Mouse (Mus musculus): ENCODE measurements at regions not wholly inside any gene's neighbourhood (a gene's known extent, or its start where the extent isn't known, plus 50 kb on each side); places are given as distances from the start of the nearest gene placed in this dataset.

GRCm38 (mm10) chr8:82471825-82472224 is 68.8 kb upstream of the Il15 start:
- no peak for DNase-seq

- no peak for DNase-seq
Measured at GRCm38 (mm10) chr8:82469824-82470223, 66.8 kb upstream of the Il15 start.

GRCm38 (mm10) chr8:82462841-82463240 is 59.8 kb upstream of the Il15 start:
- DNase-seq: no peak

- DNase-seq: no peak
Measured at GRCm38 (mm10) chr8:82459007-82459406, 56.0 kb upstream of the Il15 start.

- no peak for DNase-seq
Measured at GRCm38 (mm10) chr8:82454056-82454455, 51.0 kb upstream of the Il15 start.

Data from layer of hippocampus, adult 9-11 months (tissue).